Mouse (Mus musculus) urinary bladder, postnatal 0 days (tissue): ENCODE measurements around the gene H2-Q7. TPM values are rescaled to one million over a fixed set of nuclear protein-coding genes. Genes with fewer than 3 reads are reported as not detected.

Experiments used
- polyA plus RNA-seq: library from polyadenylated mRNA; unstranded; fragments of >200 nt; fragmentation: Nextera tagmentation; extraction: Ambion mirVana; gene quantifications from 2 replicates; pipeline ENCODE4 v1.2.1, GENCODE M21; 2015

H2-Q7 gene
- 1.6 and 2.2 TPM in 2 replicates for polyA plus RNA-seq

DNA sequence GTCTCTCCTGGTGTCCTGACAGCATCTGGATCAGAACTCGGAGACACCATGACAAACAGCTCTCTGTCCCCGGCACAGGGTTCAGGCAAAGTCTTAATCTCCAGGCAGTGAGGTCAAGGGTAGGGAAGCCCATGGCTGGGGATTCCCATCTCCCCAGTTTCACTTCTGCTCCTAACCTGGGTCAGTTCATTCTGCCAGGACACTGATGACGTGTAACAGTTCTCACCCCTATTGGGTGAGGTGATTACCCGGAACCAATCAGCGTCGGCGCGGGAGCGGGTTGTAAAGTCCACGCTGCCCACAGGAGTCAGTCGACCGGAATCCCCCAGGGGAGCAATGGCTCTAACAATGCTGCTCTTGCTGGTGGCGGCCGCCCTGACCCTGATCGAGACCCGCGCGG is at the start of gene H2-Q7:
H2-Q7 (plus strand) TSS at position 271 of the 400 bp plus-strand sequence.

GRCm38 (mm10) chr17:35424624-35425416 is 14.1 kb upstream of the H2-Q7 start, which contains the start of gene H2-Q6:
Gene H2-Q6 (plus strand): TSS chr17:35424850.

GRCm38 (mm10) chr17:35469842-35470751 is 31.1 kb downstream of the H2-Q7 start, which contains the start of gene H2-Q10:
Gene H2-Q10 (plus strand): TSS chr17:35470089.

Other genes with a start within 250 kb of the H2-Q7 start
- gene Ltb, start 244.7 kb upstream of the H2-Q7 start, polyA plus RNA-seq = 0.53 and 0.96 TPM in 2 replicates
- 0.40 and 0.69 TPM in 2 replicates for gene Tnf, start 237.1 kb upstream of the H2-Q7 start, polyA plus RNA-seq
- 0.12 and 0.30 TPM in 2 replicates for gene Lta, start 233.8 kb upstream of the H2-Q7 start, polyA plus RNA-seq
- not detected in 2 replicates for gene Gm16181, start 218.3 kb upstream of the H2-Q7 start, polyA plus RNA-seq
- 4.5 TPM in 2 replicates for gene Atp6v1g2, start 205.5 kb upstream of the H2-Q7 start, polyA plus RNA-seq
- gene Nfkbil1, start 203.4 kb upstream of the H2-Q7 start, polyA plus RNA-seq = 7.0 and 7.5 TPM in 2 replicates
- 170 TPM in 2 replicates for gene Ddx39b, start 197.4 kb upstream of the H2-Q7 start, polyA plus RNA-seq
- gene H2-D1, start 176.4 kb upstream of the H2-Q7 start, polyA plus RNA-seq = 251 and 342 TPM in 2 replicates
- 0.05 TPM in 1 of 2 replicates, not detected in the other for gene H2-Q1, start 118.8 kb upstream of the H2-Q7 start, polyA plus RNA-seq
- gene H2-Q2, start 96.9 kb upstream of the H2-Q7 start, polyA plus RNA-seq = 1.9 and 2.7 TPM in 2 replicates
- 3.3 and 3.8 TPM in 2 replicates for gene H2-Q4, start 59.5 kb upstream of the H2-Q7 start, polyA plus RNA-seq
- 0.25 and 0.59 TPM in 2 replicates for gene H2-Q6, start 14.3 kb upstream of the H2-Q7 start, polyA plus RNA-seq
- 1.1 and 1.3 TPM in 2 replicates for gene H2-Q10, start 30.9 kb downstream of the H2-Q7 start, polyA plus RNA-seq
- not detected in 2 replicates for gene Pou5f1, start 66.9 kb downstream of the H2-Q7 start, polyA plus RNA-seq
- gene Tcf19, start 77.7 kb downstream of the H2-Q7 start, polyA plus RNA-seq = 23.9 and 33.5 TPM in 2 replicates
- gene Cchcr1, start 77.9 kb downstream of the H2-Q7 start, polyA plus RNA-seq = 7.9 and 9.8 TPM in 2 replicates
- 0.16 TPM in 1 of 2 replicates, not detected in the other for gene Psors1c2, start 94.0 kb downstream of the H2-Q7 start, polyA plus RNA-seq
- 0.11 and 0.21 TPM in 2 replicates for gene Cdsn, start 113.0 kb downstream of the H2-Q7 start, polyA plus RNA-seq
- not detected in 2 replicates for gene 2300002M23Rik, start 128.3 kb downstream of the H2-Q7 start, polyA plus RNA-seq
- 0.59 and 0.83 TPM in 2 replicates for gene Sfta2, start 162.4 kb downstream of the H2-Q7 start, polyA plus RNA-seq
- gene Gm9573, start 187.5 kb downstream of the H2-Q7 start, polyA plus RNA-seq = not detected in 2 replicates
- gene Mucl3, start 204.5 kb downstream of the H2-Q7 start, polyA plus RNA-seq = 0.17 and 0.31 TPM in 2 replicates
- gene Vars2, start 228.4 kb downstream of the H2-Q7 start, polyA plus RNA-seq = 9.0 and 10.0 TPM in 2 replicates
- gene Gtf2h4, start 234.6 kb downstream of the H2-Q7 start, polyA plus RNA-seq = 19.8 and 20.5 TPM in 2 replicates